ENCODE assay signal across 14 mouse cellular contexts in genomic region chrX:147259131-147259530, GRCm38 (mm10).
DNase-seq lines count a peak whose midpoint lies in the region.
"Had no signal": no experiment of that assay in that cellular context is flagged by ENCODE, and none has a peak within 500 bp of the region (broad histone marks: within the 10 kb centered on the region; RNA-seq: fewer than 3 reads in every experiment).

No protein-coding gene starts in this region.

- DNase-seq in kidney, adult 18-20 months: peak; percentile 3
- DNase-seq in kidney, postnatal 4 days: no peak
- DNase-seq in kidney, adult 8-10 months: peak; percentile 18 to 59
- no peak for DNase-seq in kidney, postnatal 25 days
- DNase-seq: adrenal gland, adult 2 months; adrenal gland, postnatal 10 days; adrenal gland, postnatal 25 days; cerebellum, adult 11 months; cerebellum, adult 18-20 months; cerebellum, adult 8-10 months; cerebellum, adult 9-11 months; cerebellum, postnatal 14 days; cerebellum, postnatal 36 days; embryo, embryonic 11 days had no signal

Comparison
In these comparisons a context has a peak if more than half of its experiments do, and no peak if none do; other contexts are left out.
1. DNase-seq: peak in kidney, adult 18-20 months (single experiment) and kidney, adult 8-10 months (2 of 2); none in kidney, postnatal 4 days (0 of 2) and kidney, postnatal 25 days (0 of 2).